Mouse (Mus musculus): Measurements from ENCODE around the gene Ankrd13b.

DNA sequence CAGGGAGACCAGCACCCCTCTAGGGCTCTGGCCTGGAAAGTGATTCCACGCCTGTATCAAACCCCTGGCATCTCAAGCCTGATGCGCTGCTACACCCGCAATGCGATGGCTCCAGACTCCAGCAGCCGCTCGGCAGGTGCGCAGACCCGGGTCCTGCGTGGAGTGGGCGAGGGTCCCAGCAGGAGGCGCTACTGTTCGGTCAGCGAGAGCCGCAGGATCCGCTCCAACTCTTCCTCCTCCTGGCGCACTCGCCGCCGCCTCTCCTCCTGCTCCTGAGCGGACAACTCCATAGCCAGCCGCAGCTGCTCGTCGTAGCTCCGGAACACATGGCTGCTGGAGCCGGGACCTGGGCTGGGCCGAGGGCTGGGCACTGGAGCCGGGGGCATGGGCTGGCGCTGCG lies 18.1 kb downstream of the Ankrd13b start:
- TF ChIP-seq POLR2A (IDR thresholded peaks at IDR 0.05; ENCODE audit: borderline replicate concordance, extremely low read depth, insufficient read depth, insufficient read length, poor library complexity, severe bottlenecking): no peak
- TF ChIP-seq CTCF (IDR thresholded peaks at IDR 0.05; ENCODE audit: borderline replicate concordance, extremely low read depth, insufficient read depth, insufficient read length): no peak
